Mouse (Mus musculus): ENCODE data around the gene Nudt21.

The Nudt21 gene

GRCm38 (mm10) chr8:93998961-93999360 lies 37.9 kb downstream of the Nudt21 start:
- DNase-seq (ENCODE audit: low spot score): no peak

- DNase-seq (ENCODE audit: low spot score): no peak
Measured at GRCm38 (mm10) chr8:93989739-93990138, 47.1 kb downstream of the Nudt21 start.

- DNase-seq (ENCODE audit: low spot score): no peak
Measured at GRCm38 (mm10) chr8:93984731-93985130, 52.1 kb downstream of the Nudt21 start.

- DNase-seq (ENCODE audit: low spot score): no peak
Measured at GRCm38 (mm10) chr8:93983827-93984226, 53.0 kb downstream of the Nudt21 start.

GRCm38 (mm10) chr8:93981679-93982215 lies 55.1 kb downstream of the Nudt21 start:
- no peak for DNase-seq (ENCODE audit: low spot score)

- DNase-seq (ENCODE audit: low spot score): no peak
Measured at GRCm38 (mm10) chr8:93980141-93980540, 56.7 kb downstream of the Nudt21 start.

GRCm38 (mm10) chr8:93976446-93977211 lies 60.2 kb downstream of the Nudt21 start:
- DNase-seq (ENCODE audit: low spot score): no peak

GRCm38 (mm10) chr8:93975358-93975757 lies 61.5 kb downstream of the Nudt21 start:
- no peak for DNase-seq (ENCODE audit: low spot score)

GRCm38 (mm10) chr8:93974602-93975186 lies 62.1 kb downstream of the Nudt21 start:
- no peak for DNase-seq (ENCODE audit: low spot score)

GRCm38 (mm10) chr8:93973831-93974375 lies 62.9 kb downstream of the Nudt21 start:
- no peak for DNase-seq (ENCODE audit: low spot score)

GRCm38 (mm10) chr8:93972971-93973734 lies 63.7 kb downstream of the Nudt21 start:
- DNase-seq (ENCODE audit: low spot score): no peak

- no peak for DNase-seq (ENCODE audit: low spot score)
Measured at GRCm38 (mm10) chr8:93972211-93972610, 64.6 kb downstream of the Nudt21 start.

- no peak for DNase-seq (ENCODE audit: low spot score)
Measured at GRCm38 (mm10) chr8:93971451-93971850, 65.4 kb downstream of the Nudt21 start.

GRCm38 (mm10) chr8:93969626-93970340 lies 67.0 kb downstream of the Nudt21 start:
- DNase-seq (ENCODE audit: low spot score): no peak

- no peak for DNase-seq (ENCODE audit: low spot score)
Measured at GRCm38 (mm10) chr8:93968293-93968692, 68.5 kb downstream of the Nudt21 start.
